Mouse (Mus musculus): ENCODE measurements at regions not wholly inside any gene's neighbourhood (a gene's known extent, or its start where the extent isn't known, plus 50 kb on each side); places are given as distances from the start of the nearest gene placed in this dataset.

DNA sequence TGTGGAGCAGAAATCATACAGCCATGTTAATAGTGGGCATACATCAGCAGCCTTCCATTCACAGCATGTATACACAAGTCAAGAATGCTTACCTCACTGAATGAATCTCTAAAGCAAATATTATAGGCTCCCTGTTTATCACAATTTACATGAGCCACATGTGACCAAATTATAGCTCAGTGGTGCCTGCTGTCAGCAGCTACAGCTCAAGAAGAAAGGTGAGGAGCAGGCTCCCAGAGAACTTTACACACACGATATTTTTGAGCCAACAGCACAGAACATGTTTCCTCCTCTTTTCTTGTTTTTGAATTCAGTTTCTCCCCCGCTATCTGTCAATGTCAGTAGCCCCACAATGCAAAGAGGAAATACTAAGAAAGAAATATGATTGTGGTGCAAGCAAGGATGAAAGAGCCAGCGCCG is 1605.4 kb downstream of the 4930444P10Rik start:
- TF ChIP-seq CTCF (IDR thresholded peaks at IDR 0.05; ENCODE audit: low read depth) (no peak), EP300 (optimal IDR thresholded peaks at IDR 0.05) (no peak)
- no peak overlapping the region for H3K27ac ChIP-seq (replicated peaks)
- 35% methylated on average over 4 of the region's 4 CpGs for WGBS
- H3K9ac ChIP-seq (ENCODE audit: low read length), result no peak overlapping the region
- no peak for DNase-seq (ENCODE audit: low spot score)
- H3K4me3 ChIP-seq (ENCODE audit: low read depth, low read length), result no peak overlapping the region
- peak; percentile 24; the same call in 1 of the 2 replicates for ATAC-seq (ENCODE audit: low FRiP score, low TSS enrichment)
- H3K4me2 ChIP-seq (replicated peaks; ENCODE audit: low read depth), result no peak overlapping the region
- no peaks in the 10 kb centered on the region for H3K27me3 ChIP-seq (ENCODE audit: control insufficient read depth, insufficient read depth, low read length)
- H3K36me3 ChIP-seq (ENCODE audit: control insufficient read depth, insufficient read depth, low read length), result no peaks in the 10 kb centered on the region
- no peaks in the 10 kb centered on the region for H3K4me1 ChIP-seq (replicated peaks; ENCODE audit: control insufficient read depth, insufficient read depth)
- no peaks in the 10 kb centered on the region for H3K9me3 ChIP-seq (ENCODE audit: control insufficient read depth, low read length)

DNA sequence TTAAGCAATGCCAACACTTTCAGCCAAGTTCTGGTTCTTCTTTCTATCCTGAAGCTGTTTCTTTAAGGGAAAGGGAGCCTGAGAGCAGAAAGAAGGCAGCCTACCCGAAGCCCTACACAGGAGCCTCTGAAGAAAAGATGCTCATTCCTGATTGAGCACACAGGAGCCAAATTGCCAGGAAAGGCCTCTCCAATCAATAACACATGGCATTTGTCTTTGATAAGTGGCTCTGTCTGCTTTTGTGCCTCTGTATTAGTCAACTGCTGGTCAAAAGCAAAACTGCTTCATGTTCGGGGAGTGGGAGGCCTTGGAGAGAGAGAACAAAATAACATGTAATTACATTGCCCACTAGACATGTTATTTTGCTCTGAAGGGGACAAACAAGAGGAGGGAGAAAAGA is 1607.4 kb downstream of the 4930444P10Rik start:
- WGBS, result 47% methylated on average over 2 of the region's 2 CpGs
- Histone ChIP-seq H3K36me3 (ENCODE audit: control insufficient read depth, insufficient read depth, low read length) (no peaks in the 10 kb centered on the region), H3K27ac (replicated peaks) (no peak overlapping the region), H3K27me3 (ENCODE audit: control insufficient read depth, insufficient read depth, low read length) (no peaks in the 10 kb centered on the region), H3K9me3 (ENCODE audit: control insufficient read depth, low read length) (no peaks in the 10 kb centered on the region), H3K4me3 (ENCODE audit: low read depth, low read length) (no peak overlapping the region), H3K4me2 (replicated peaks; ENCODE audit: low read depth) (no peak overlapping the region), H3K4me1 (replicated peaks; ENCODE audit: control insufficient read depth, insufficient read depth) (no peaks in the 10 kb centered on the region), H3K9ac (ENCODE audit: low read length) (no peak overlapping the region)
- TF ChIP-seq CTCF (IDR thresholded peaks at IDR 0.05; ENCODE audit: low read depth), result no peak
- TF ChIP-seq EP300 (optimal IDR thresholded peaks at IDR 0.05), result no peak
- ATAC-seq (ENCODE audit: low FRiP score, low TSS enrichment) (no peak), DNase-seq (ENCODE audit: low spot score) (no peak)

DNA sequence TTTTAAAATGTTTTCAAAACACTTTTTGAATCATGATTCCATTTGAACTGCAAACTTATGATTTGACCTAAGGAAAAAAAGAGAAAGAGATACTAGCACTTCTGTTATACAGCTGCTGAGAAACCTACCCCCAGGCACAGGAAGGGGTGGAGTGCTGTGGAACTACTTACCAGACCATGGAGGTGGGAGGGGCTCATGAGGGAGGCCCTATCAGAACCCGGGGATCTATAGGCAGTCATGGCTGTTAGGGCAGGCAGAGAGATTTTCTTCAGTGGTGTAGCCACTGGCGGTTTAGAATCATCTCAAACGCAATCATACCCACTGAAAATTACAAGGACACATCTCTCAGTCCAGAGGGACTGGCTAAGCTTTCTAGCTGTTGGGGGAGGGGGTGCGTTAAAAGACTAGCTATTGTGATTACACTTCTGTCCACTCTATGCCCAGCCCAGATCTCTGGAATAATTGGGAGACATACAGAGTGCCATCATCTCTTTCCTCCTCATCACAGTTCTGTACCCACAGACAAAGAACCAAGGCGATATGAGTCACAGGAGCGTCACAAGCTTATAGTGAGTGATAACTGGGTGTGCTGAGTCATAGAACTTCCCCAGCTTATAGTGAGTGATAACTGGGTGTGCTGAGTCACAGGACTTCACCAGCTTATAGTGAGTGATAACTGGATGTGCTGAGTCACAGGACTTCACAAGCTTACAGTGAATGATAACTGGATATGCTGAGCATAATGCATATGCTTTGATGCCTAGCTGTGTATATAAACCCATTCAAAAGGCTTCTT is 1608.8 kb downstream of the 4930444P10Rik start:
- Histone ChIP-seq H3K4me2 (replicated peaks; ENCODE audit: low read depth) (no peak overlapping the region), H3K36me3 (ENCODE audit: control insufficient read depth, insufficient read depth, low read length) (no peaks in the 10 kb centered on the region), H3K9ac (ENCODE audit: low read length) (no peak overlapping the region), H3K4me1 (replicated peaks; ENCODE audit: control insufficient read depth, insufficient read depth) (no peaks in the 10 kb centered on the region), H3K27me3 (ENCODE audit: control insufficient read depth, insufficient read depth, low read length) (no peaks in the 10 kb centered on the region), H3K27ac (replicated peaks) (no peak overlapping the region), H3K9me3 (ENCODE audit: control insufficient read depth, low read length) (no peaks in the 10 kb centered on the region), H3K4me3 (ENCODE audit: low read depth, low read length) (no peak overlapping the region)
- WGBS, result 80% methylated on average over 6 of the region's 6 CpGs
- ATAC-seq (ENCODE audit: low FRiP score, low TSS enrichment) (peak; percentile 83), DNase-seq (ENCODE audit: low spot score) (no peak)
- TF ChIP-seq EP300 (optimal IDR thresholded peaks at IDR 0.05) (no peak), CTCF (IDR thresholded peaks at IDR 0.05; ENCODE audit: low read depth) (no peak)

DNA sequence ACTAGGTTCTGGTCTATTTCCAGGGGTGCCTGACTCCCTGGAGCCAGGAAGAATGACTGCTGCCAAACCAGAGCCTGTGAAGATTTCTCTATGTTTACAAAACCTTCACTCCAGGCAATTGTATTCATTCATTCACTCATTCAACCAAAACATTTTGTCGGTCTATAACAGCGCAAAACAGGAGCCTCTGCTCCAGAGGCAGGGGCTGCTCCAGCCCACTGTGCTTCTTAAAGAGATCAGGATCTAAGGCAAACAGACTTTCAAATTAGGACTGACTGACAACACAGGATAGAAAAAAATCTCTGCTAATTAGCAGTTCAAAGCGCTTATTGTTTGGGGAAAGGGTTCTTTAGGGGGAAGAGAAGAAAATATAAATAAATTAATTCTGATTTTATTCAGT is 1620.8 kb downstream of the 4930444P10Rik start:
- no peak for TF ChIP-seq EP300 (optimal IDR thresholded peaks at IDR 0.05)
- no peak for TF ChIP-seq CTCF (IDR thresholded peaks at IDR 0.05; ENCODE audit: low read depth)
- ATAC-seq (ENCODE audit: low FRiP score, low TSS enrichment), result no peak
- H3K27me3 ChIP-seq (ENCODE audit: control insufficient read depth, insufficient read depth, low read length), result no peaks in the 10 kb centered on the region
- DNase-seq (ENCODE audit: low spot score), result no peak
- WGBS, result 31% methylated on average over 3 of the region's 3 CpGs
- H3K4me1 ChIP-seq (replicated peaks; ENCODE audit: control insufficient read depth, insufficient read depth), result no peaks in the 10 kb centered on the region
- H3K36me3 ChIP-seq (ENCODE audit: control insufficient read depth, insufficient read depth, low read length), result no peaks in the 10 kb centered on the region
- no peaks in the 10 kb centered on the region for H3K9me3 ChIP-seq (ENCODE audit: control insufficient read depth, low read length)
- no peak overlapping the region for H3K9ac ChIP-seq (ENCODE audit: low read length)
- H3K4me3 ChIP-seq (ENCODE audit: low read depth, low read length), result no peak overlapping the region
- H3K4me2 ChIP-seq (replicated peaks; ENCODE audit: low read depth), result no peak overlapping the region
- no peak overlapping the region for H3K27ac ChIP-seq (replicated peaks)

DNA sequence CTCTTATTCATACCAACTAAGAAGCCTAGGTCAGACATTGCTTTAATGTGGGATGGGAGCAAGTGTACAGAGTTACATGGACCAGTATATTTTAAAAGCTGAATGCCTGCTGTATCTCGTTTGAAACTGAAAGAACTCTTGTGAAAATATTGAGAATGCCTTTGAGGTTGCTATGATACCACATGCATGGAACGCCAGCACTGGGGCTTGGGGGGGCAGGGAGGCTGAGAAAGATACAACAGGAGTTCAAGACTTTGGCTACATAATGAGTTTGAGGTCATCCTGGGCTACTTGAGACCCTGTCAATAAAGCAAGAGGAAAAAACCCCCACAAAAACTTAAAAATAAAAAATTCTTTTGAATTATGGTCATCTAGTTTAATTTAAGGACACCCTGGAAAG is 1621.6 kb downstream of the 4930444P10Rik start:
- 35% methylated on average over 2 of the region's 2 CpGs for WGBS

DNA sequence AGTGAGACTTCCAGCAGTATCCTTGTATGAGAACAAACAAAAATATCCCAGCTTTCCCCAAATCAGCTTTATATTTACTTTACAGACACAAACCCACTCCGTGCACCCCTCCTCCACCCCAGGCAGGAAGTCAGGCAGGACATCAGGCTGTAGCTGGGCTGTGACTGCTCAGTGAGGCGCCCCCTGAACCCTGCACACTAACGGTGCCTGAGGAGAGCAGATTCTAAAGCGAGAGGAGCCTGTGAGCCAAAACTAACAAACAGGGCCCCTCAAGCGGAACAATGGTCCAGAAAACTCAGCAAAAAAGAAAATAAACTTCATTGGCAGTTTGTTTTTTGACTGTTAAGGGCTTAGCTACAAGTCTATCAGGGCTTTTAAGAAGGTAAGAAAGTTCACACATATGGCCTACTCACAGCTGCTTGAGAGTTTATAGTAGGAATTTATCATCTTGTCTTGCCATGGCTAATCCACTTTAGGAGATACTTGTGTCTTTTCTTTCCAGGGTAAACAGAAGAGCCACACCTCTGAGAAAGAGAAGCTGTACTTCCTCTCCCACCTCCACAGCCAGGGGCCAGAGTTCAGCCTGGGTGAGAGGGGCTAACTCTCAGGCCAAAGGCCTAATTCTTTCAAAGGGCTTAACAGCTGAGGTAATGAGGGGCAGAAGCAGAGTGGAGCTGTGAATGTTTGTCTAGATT is 1628.2 kb downstream of the 4930444P10Rik start:
- TF ChIP-seq EP300 (optimal IDR thresholded peaks at IDR 0.05), result no peak
- no peak for TF ChIP-seq CTCF (IDR thresholded peaks at IDR 0.05; ENCODE audit: low read depth)
- ATAC-seq (ENCODE audit: low FRiP score, low TSS enrichment), result no peak
- Histone ChIP-seq H3K36me3 (ENCODE audit: control insufficient read depth, insufficient read depth, low read length) (no peaks in the 10 kb centered on the region), H3K9ac (ENCODE audit: low read length) (no peak overlapping the region), H3K4me3 (ENCODE audit: low read depth, low read length) (no peak overlapping the region), H3K9me3 (ENCODE audit: control insufficient read depth, low read length) (no peaks in the 10 kb centered on the region), H3K27ac (replicated peaks) (no peak overlapping the region), H3K27me3 (ENCODE audit: control insufficient read depth, insufficient read depth, low read length) (no peaks in the 10 kb centered on the region), H3K4me1 (replicated peaks; ENCODE audit: control insufficient read depth, insufficient read depth) (no peaks in the 10 kb centered on the region), H3K4me2 (replicated peaks; ENCODE audit: low read depth) (no peak overlapping the region)
- 29% methylated on average over 5 of the region's 5 CpGs for WGBS
- no peak for DNase-seq (ENCODE audit: low spot score)

More for the DNA sequence above, 1621.6 kb downstream of the 4930444P10Rik start:
- Histone ChIP-seq H3K9me3 (ENCODE audit: control insufficient read depth, low read length) (no peaks in the 10 kb centered on the region), H3K9ac (ENCODE audit: low read length) (no peak overlapping the region), H3K4me1 (replicated peaks; ENCODE audit: control insufficient read depth, insufficient read depth) (no peaks in the 10 kb centered on the region), H3K4me3 (ENCODE audit: low read depth, low read length) (no peak overlapping the region), H3K27ac (replicated peaks) (no peak overlapping the region), H3K27me3 (ENCODE audit: control insufficient read depth, insufficient read depth, low read length) (no peaks in the 10 kb centered on the region), H3K36me3 (ENCODE audit: control insufficient read depth, insufficient read depth, low read length) (no peaks in the 10 kb centered on the region), H3K4me2 (replicated peaks; ENCODE audit: low read depth) (no peak overlapping the region)
- no peak for DNase-seq (ENCODE audit: low spot score)
- no peak for TF ChIP-seq EP300 (optimal IDR thresholded peaks at IDR 0.05)
- no peak for TF ChIP-seq CTCF (IDR thresholded peaks at IDR 0.05; ENCODE audit: low read depth)
- ATAC-seq (ENCODE audit: low FRiP score, low TSS enrichment), result no peak
